Mouse (Mus musculus) erythroblast, embryonic 14.5 days (primary cell): ENCODE measurements around the gene Cenpn. TPM values are rescaled to one million over a fixed set of nuclear protein-coding genes. Genes with fewer than 3 reads are reported as not detected.

Experiments
- H3K27me3 ChIP-seq: 2 replicates; pipeline ENCODE4 v1.6.1; 2012; ENCODE audit warnings: inconsistent platforms; ENCODE audit not compliant: control insufficient read depth
- H3K36me3 ChIP-seq: 2 replicates; pipeline ENCODE4 v1.6.1; 2012; ENCODE audit warnings: mild to moderate bottlenecking, inconsistent platforms; ENCODE audit not compliant: control insufficient read depth
- H3K4me1 ChIP-seq: 2 replicates; pipeline ENCODE4 v1.6.1; 2012; ENCODE audit warnings: inconsistent platforms; ENCODE audit not compliant: control insufficient read depth
- H3K4me3 ChIP-seq: replicated peaks from 2 replicates; pipeline ENCODE3; 2012; ENCODE audit warnings: moderate library complexity, mild to moderate bottlenecking, inconsistent platforms
- H3K9me3 ChIP-seq: 2 replicates; pipeline ENCODE4 v1.6.1; 2012; ENCODE audit warnings: low read length, inconsistent platforms, mixed read lengths; ENCODE audit not compliant: control insufficient read depth
- GATA1 ChIP-seq: IDR thresholded peaks from 2 replicates; pipeline ENCODE4 v1.6.1; 2012; ENCODE audit warnings: low read length, inconsistent platforms, mixed read lengths
- TAL1 ChIP-seq: IDR thresholded peaks from 3 replicates; pipeline ENCODE4 v1.6.1; 2012; ENCODE audit warnings: low read length, inconsistent platforms, mixed read lengths
- polyA plus RNA-seq: library from polyadenylated mRNA; stranded (reverse); fragments of >175 nt; gene quantifications from 2 replicates; pipeline ENCODE4 v1.2.3, GENCODE M21; 2012

Cenpn gene
- polyA plus RNA-seq, 1 experiment = 1.7 TPM

GRCm38 (mm10) chr8:116946268-116946838 is 24.8 kb downstream of the Cenpn start:
- Histone ChIP-seq H3K4me3 (peak overlapping the region; percentile 51), H3K4me1 (peaks cover 56% of the 10 kb centered on the region), H3K9me3 (no peaks in the 10 kb centered on the region), H3K27me3 (no peaks in the 10 kb centered on the region), H3K36me3 (peaks cover 6% of the 10 kb centered on the region)
- TF ChIP-seq GATA1 (no peak), TAL1 (no peak)

DNA sequence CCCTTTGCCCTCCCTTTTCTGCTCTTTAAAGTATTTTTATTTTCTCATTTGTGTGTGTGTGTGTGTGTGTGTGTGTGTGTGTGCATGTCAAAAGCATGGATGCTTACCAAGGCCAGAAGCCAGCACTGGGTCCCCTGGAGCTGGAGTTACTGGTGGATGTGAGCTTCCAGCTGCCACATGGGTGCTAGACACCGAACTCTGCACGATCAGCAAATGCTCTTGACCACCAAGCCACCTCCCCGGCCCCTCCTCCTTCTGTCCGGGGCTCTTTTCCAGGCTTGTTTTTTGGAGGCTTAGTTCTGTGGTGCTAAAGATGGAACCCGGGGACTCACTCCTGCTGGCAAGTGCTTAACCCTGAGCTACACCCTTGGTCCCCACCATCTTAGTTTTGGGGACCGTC is 25.3 kb downstream of the Cenpn start:
- Histone ChIP-seq H3K9me3 (no peaks in the 10 kb centered on the region), H3K27me3 (no peaks in the 10 kb centered on the region), H3K4me3 (peak overlapping the region; percentile 51), H3K36me3 (peaks cover under 1% of the 10 kb centered on the region), H3K4me1 (peaks cover 58% of the 10 kb centered on the region)
- TF ChIP-seq TAL1 (no peak), GATA1 (no peak)

DNA sequence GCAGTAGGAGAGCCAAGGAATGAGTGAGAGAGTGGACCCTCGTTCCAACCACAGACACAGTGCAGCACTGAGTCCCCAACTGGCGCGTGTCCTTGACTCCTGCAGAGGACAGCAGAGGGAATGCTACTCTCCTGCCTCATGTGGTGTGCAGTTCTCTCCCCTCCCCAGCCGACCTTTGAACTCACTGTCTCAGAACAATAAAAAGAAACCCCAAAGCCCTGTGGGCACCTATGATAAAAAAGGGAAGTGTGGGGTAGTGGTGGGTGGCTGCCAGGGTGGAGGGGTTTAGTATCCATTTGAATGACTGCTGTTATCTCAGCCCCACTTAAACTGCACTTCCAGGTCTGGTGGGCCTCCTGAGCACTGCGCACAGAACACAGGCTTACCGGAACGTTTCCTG is 26.1 kb downstream of the Cenpn start:
- TF ChIP-seq GATA1 = no peak
- no peak for TF ChIP-seq TAL1
- no peaks in the 10 kb centered on the region; the same call in 1 of the 2 replicates for H3K36me3 ChIP-seq
- no peaks in the 10 kb centered on the region for H3K27me3 ChIP-seq
- H3K9me3 ChIP-seq = no peaks in the 10 kb centered on the region
- H3K4me3 ChIP-seq = no peak overlapping the region
- H3K4me1 ChIP-seq = peaks cover 52% of the 10 kb centered on the region

- Histone ChIP-seq H3K36me3 (peaks cover 28% of the 10 kb centered on the region), H3K4me1 (peaks cover 17% of the 10 kb centered on the region), H3K27me3 (no peaks in the 10 kb centered on the region), H3K9me3 (no peaks in the 10 kb centered on the region), H3K4me3 (no peak overlapping the region)
- TF ChIP-seq TAL1 (no peak), GATA1 (no peak)
Measured at GRCm38 (mm10) chr8:116951369-116951768, 29.8 kb downstream of the Cenpn start.

DNA sequence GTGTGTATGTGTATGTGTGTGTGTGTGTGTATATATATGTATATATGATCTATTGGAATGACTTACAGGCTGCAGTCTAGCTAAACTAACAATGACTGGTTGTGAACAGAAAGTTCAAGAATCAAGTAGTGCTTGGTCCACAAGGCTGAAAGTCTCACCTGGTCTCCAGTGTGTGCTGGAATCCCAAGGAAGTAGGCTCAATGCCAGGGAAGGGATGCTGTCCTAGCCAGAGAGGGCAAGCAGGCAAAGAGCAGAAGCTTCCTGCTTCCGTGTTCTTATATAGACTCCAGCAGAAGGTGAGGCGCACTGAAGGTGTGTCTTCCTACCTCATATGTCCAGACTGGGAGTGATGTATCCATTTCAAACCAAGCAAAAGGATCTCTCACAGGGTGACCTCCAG is 30.2 kb downstream of the Cenpn start:
- no peaks in the 10 kb centered on the region for H3K9me3 ChIP-seq
- no peak overlapping the region for H3K4me3 ChIP-seq
- peaks cover 13% of the 10 kb centered on the region for H3K4me1 ChIP-seq
- H3K36me3 ChIP-seq = peaks cover 33% of the 10 kb centered on the region
- no peaks in the 10 kb centered on the region for H3K27me3 ChIP-seq
- no peak for TF ChIP-seq GATA1
- TF ChIP-seq TAL1 = no peak

DNA sequence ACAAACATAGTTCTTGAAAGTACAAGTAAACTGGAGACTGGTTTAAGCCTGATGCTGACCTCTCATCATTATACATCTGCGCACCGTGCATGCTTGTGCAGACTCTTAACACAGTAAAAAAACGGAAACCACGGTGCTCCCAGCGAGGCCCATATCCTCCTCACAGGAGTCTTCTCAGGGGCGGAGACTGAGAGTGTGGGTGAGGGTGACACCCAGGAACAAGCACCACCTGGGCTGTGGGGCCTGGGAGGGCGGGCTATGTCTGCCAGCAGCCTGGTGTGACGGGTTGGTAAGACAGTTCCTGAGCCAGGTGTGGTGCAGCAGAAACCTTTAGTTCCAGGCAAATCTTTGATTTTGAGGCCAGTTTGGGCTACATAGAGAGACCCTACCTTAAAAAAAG is 30.9 kb downstream of the Cenpn start:
- Histone ChIP-seq H3K4me1 (peaks cover 9% of the 10 kb centered on the region), H3K36me3 (peaks cover 39% of the 10 kb centered on the region), H3K27me3 (no peaks in the 10 kb centered on the region), H3K9me3 (no peaks in the 10 kb centered on the region), H3K4me3 (no peak overlapping the region)
- no peak for TF ChIP-seq TAL1
- TF ChIP-seq GATA1 = no peak

DNA sequence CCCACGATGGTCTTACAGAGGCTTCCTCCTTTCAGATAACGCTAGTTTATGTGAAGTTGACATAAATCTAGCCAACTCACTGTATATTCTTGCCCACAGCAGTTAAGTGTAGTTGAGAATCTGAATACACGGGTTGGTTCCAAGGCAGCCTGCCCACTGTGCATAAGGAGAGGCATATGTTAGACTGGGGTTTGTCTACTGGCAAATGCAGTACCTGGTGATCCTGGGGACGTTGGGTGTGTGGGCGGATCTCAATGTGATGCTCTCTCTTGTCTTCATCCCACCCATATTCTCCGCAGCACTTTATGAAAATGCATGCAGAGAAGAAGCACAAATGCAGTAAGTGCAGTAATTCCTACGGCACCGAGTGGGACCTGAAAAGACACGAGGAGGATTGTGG is 32.9 kb downstream of the Cenpn start:
- H3K27me3 ChIP-seq = no peaks in the 10 kb centered on the region
- H3K4me1 ChIP-seq = peaks cover 2% of the 10 kb centered on the region
- H3K9me3 ChIP-seq = no peaks in the 10 kb centered on the region
- TF ChIP-seq TAL1 (no peak), GATA1 (no peak)
- H3K4me3 ChIP-seq = no peak overlapping the region
- H3K36me3 ChIP-seq = peaks cover 55% of the 10 kb centered on the region

- no peak overlapping the region for H3K4me3 ChIP-seq
- H3K27me3 ChIP-seq = peaks cover 4% of the 10 kb centered on the region; the same call in 1 of the 2 replicates
- H3K4me1 ChIP-seq = no peaks in the 10 kb centered on the region; the same call in 1 of the 2 replicates
- H3K36me3 ChIP-seq = no peaks in the 10 kb centered on the region
- TF ChIP-seq TAL1 (no peak), GATA1 (no peak)
- H3K9me3 ChIP-seq = no peaks in the 10 kb centered on the region
Measured at GRCm38 (mm10) chr8:116969531-116969930, 48.0 kb downstream of the Cenpn start.

GRCm38 (mm10) chr8:116975066-116975465 is 53.5 kb downstream of the Cenpn start:
- TF ChIP-seq TAL1 (no peak), GATA1 (no peak)

DNA sequence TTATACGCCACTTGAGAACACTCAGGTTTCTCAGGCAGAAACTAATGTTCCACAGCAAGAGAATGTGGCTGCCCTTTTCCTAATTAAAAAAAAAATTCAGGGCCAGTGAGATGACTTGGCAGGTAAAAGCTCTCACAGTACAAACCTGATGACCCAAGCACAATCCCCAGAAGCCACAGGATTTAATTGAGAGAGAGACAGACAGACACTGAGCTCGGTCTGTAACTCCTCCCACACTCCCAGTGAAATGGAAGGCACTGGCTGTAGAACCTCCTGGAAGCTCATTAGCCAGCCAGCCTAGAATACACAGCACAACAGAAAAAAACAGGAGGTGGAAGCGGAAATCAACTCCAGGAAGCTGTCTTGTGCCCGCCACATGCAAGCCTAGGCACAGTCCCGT is 54.1 kb downstream of the Cenpn start:
- no peak for TF ChIP-seq TAL1
- TF ChIP-seq GATA1 = no peak
- peaks cover 24% of the 10 kb centered on the region for H3K4me1 ChIP-seq
- H3K9me3 ChIP-seq = no peaks in the 10 kb centered on the region
- no peak overlapping the region for H3K4me3 ChIP-seq
- H3K36me3 ChIP-seq = no peaks in the 10 kb centered on the region
- H3K27me3 ChIP-seq = peaks cover 10% of the 10 kb centered on the region

More at GRCm38 (mm10) chr8:116975066-116975465, 53.5 kb downstream of the Cenpn start:
- no peaks in the 10 kb centered on the region for H3K9me3 ChIP-seq
- H3K27me3 ChIP-seq = peaks cover 10% of the 10 kb centered on the region
- H3K4me3 ChIP-seq = no peak overlapping the region
- H3K36me3 ChIP-seq = no peaks in the 10 kb centered on the region
- H3K4me1 ChIP-seq = peaks cover 23% of the 10 kb centered on the region
